8 mouse cellular contexts compared by ENCODE assay signal in the genomic region with DNA sequence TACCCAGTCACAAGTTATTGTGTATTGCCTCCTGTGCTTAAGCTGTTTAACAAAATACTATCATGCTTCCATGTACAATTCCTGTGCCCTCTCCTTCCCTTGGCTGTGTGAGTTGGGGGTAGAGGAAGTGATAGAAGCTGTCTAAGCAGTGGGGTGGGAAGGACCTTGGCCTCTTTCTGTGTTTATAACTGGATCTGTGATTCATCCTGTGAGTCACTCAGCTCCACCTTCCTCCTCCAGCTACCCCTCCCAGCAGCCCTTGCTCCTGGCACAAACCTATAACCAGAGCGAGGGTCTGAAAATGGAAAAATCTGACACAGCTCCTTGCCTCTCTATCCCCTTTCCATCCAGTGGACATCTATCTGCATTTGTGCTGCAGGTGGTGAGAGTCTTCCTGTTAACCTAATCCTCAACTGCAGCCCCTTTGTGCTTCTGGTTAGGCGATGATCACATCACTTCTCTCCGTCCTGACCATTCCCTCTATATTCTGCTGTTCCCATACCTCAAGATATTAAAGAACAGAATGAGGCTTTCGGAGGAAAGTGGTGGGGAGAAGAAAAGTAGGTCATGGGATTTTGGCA. TPM values are rescaled to one million over a fixed set of nuclear protein-coding genes. Genes with fewer than 3 reads are reported as not detected.
A peak's percentile ranks its signal among the peaks of the same experiment; 100 is the strongest.
DNase-seq lines count a peak whose midpoint lies in the region; ATAC-seq and TF ChIP-seq lines count a peak whose summit lies in the region.

No protein-coding gene starts in this region.

- no peak for ATAC-seq in hindbrain, embryonic 11.5 days (ENCODE audit: low FRiP score)
- ATAC-seq in intestine, embryonic 16.5 days, result peak; percentile 85
- no peak for ATAC-seq in liver, embryonic 12.5 days

- WGBS in hindbrain, embryonic 10.5 days, result 62% methylated on average over 4 of the region's 4 CpGs
- WGBS in hindbrain, embryonic 11.5 days, result 63% methylated on average over 4 of the region's 4 CpGs
- WGBS in intestine, embryonic 16.5 days, result 40% methylated on average over 4 of the region's 4 CpGs
- WGBS in liver, embryonic 12.5 days (ENCODE audit: insufficient replicate concordance), result 46% methylated on average over 4 of the region's 4 CpGs

- TF ChIP-seq POLR2A in bone marrow macrophage, adult 2 months (IDR thresholded peaks at IDR 0.05; ENCODE audit: borderline replicate concordance, low read depth, low read length), result no peak
- TF ChIP-seq POLR2A in myocyte (IDR thresholded peaks at IDR 0.05; ENCODE audit: insufficient read length, low read depth), result no peak

- no peak overlapping the region; the same call in 1 of the 2 replicates for H3K4me2 ChIP-seq in hindbrain, embryonic 11.5 days (replicated peaks; ENCODE audit: low read depth, low read length)
- peak overlapping the region; percentile 90 for H3K4me2 ChIP-seq in intestine, embryonic 16.5 days (ENCODE audit: low read depth, low read length)
- H3K4me2 ChIP-seq in liver, embryonic 12.5 days, result peak overlapping the region; percentile 59; the same call in 1 of the 2 replicates
- H3K4me2 ChIP-seq in myocyte (ENCODE audit: low read depth), result peak overlapping the region; percentile 97

- H3K9ac ChIP-seq in hindbrain, embryonic 11.5 days (ENCODE audit: low read depth, low read length), result no peak overlapping the region
- peak overlapping the region; percentile 68 for H3K9ac ChIP-seq in intestine, embryonic 16.5 days (ENCODE audit: low read depth, low read length)
- H3K9ac ChIP-seq in liver, embryonic 12.5 days, result no peak overlapping the region

- no peak for TF ChIP-seq CTCF in bone marrow macrophage, adult 2 months (IDR thresholded peaks at IDR 0.05; ENCODE audit: low read depth, low read length)

- DNase-seq in hindbrain, embryonic 10.5 days (ENCODE audit: low spot score), result no peak
- DNase-seq in hindbrain, embryonic 11.5 days (ENCODE audit: low spot score), result no peak
- DNase-seq in gonadal fat pad, adult 2 months (ENCODE audit: low read depth), result peak; percentile 44
- no peak for DNase-seq in spleen, adult 18-20 months

- H3ac ChIP-seq in myocyte (ENCODE audit: control insufficient read depth, insufficient read length), result peak overlapping the region; percentile 11

- no peaks in the 10 kb centered on the region for H3K9me3 ChIP-seq in hindbrain, embryonic 10.5 days
- H3K9me3 ChIP-seq in hindbrain, embryonic 11.5 days (ENCODE audit: control insufficient read depth, low read length), result no peaks in the 10 kb centered on the region
- H3K9me3 ChIP-seq in intestine, embryonic 16.5 days (ENCODE audit: control insufficient read depth, low read length), result no peaks in the 10 kb centered on the region
- no peaks in the 10 kb centered on the region for H3K9me3 ChIP-seq in liver, embryonic 12.5 days (replicated peaks)

- peaks cover 9% of the 10 kb centered on the region for H3K36me3 ChIP-seq in hindbrain, embryonic 10.5 days
- no peaks in the 10 kb centered on the region; the same call in 1 of the 2 replicates for H3K36me3 ChIP-seq in hindbrain, embryonic 11.5 days (ENCODE audit: control insufficient read depth, insufficient read depth, low read length)
- no peaks in the 10 kb centered on the region; the same call in 1 of the 2 replicates for H3K36me3 ChIP-seq in intestine, embryonic 16.5 days (ENCODE audit: control insufficient read depth, insufficient read depth, low read length)
- peaks cover 8% of the 10 kb centered on the region for H3K36me3 ChIP-seq in liver, embryonic 12.5 days
- peaks cover 11% of the 10 kb centered on the region for H3K36me3 ChIP-seq in myocyte (ENCODE audit: control insufficient read depth, insufficient read depth)

- peak overlapping the region; percentile 81 for H3K27ac ChIP-seq in hindbrain, embryonic 10.5 days
- no peak overlapping the region for H3K27ac ChIP-seq in hindbrain, embryonic 11.5 days (ENCODE audit: low read depth, low read length)
- peak overlapping the region; percentile 85 for H3K27ac ChIP-seq in bone marrow macrophage, adult 2 months (ENCODE audit: insufficient read depth, low read depth, low read length)
- peak overlapping the region; percentile 92 for H3K27ac ChIP-seq in intestine, embryonic 16.5 days (ENCODE audit: low read length)
- peak overlapping the region; percentile 64 for H3K27ac ChIP-seq in liver, embryonic 12.5 days

- H3K27me3 ChIP-seq in hindbrain, embryonic 10.5 days (ENCODE audit: insufficient read depth, poor library complexity, severe bottlenecking), result no peaks in the 10 kb centered on the region
- H3K27me3 ChIP-seq in hindbrain, embryonic 11.5 days (ENCODE audit: control insufficient read depth, insufficient read depth, low read length), result peaks cover 3% of the 10 kb centered on the region; the same call in 1 of the 2 replicates
- no peaks in the 10 kb centered on the region for H3K27me3 ChIP-seq in intestine, embryonic 16.5 days (replicated peaks; ENCODE audit: control insufficient read depth, insufficient read depth, low read length)
- H3K27me3 ChIP-seq in liver, embryonic 12.5 days (replicated peaks), result peaks cover 59% of the 10 kb centered on the region
- no peaks in the 10 kb centered on the region for H3K27me3 ChIP-seq in myocyte (ENCODE audit: control insufficient read depth, insufficient read depth, insufficient read length)

- H3K4me3 ChIP-seq in hindbrain, embryonic 10.5 days, result no peak overlapping the region
- H3K4me3 ChIP-seq in hindbrain, embryonic 11.5 days (ENCODE audit: low read depth, low read length), result no peak overlapping the region
- peak overlapping the region; percentile 39 for H3K4me3 ChIP-seq in bone marrow macrophage, adult 2 months (ENCODE audit: insufficient read depth, low read length)
- peak overlapping the region; percentile 56 for H3K4me3 ChIP-seq in intestine, embryonic 16.5 days (ENCODE audit: low read length)
- no peak overlapping the region for H3K4me3 ChIP-seq in liver, embryonic 12.5 days
- H3K4me3 ChIP-seq in myocyte, result peak overlapping the region; percentile 31

- peaks cover 29% of the 10 kb centered on the region for H3K4me1 ChIP-seq in hindbrain, embryonic 10.5 days (replicated peaks)
- peaks cover 8% of the 10 kb centered on the region; the same call in 1 of the 2 replicates for H3K4me1 ChIP-seq in hindbrain, embryonic 11.5 days (replicated peaks; ENCODE audit: control insufficient read depth, insufficient read depth, low read length)
- peaks cover 31% of the 10 kb centered on the region for H3K4me1 ChIP-seq in bone marrow macrophage, adult 2 months (ENCODE audit: control insufficient read depth, insufficient read depth, low read length)
- peaks cover 13% of the 10 kb centered on the region for H3K4me1 ChIP-seq in intestine, embryonic 16.5 days (ENCODE audit: control insufficient read depth, insufficient read depth, low read length)
- peaks cover 16% of the 10 kb centered on the region for H3K4me1 ChIP-seq in liver, embryonic 12.5 days

- no peaks in the 10 kb centered on the region for H3K79me2 ChIP-seq in myocyte (ENCODE audit: control insufficient read depth, insufficient read depth)

RNA-seq across cellular contexts. Expression of a gene that starts 1.5 kb away (rescaled TPM):
- polyA plus RNA-seq in hindbrain, embryonic 10.5 days (2016; fragmentation: Nextera tagmentation; extraction: Ambion mirVana), result 10.4 and 11.4 TPM in 2 replicates
- polyA plus RNA-seq in hindbrain, embryonic 11.5 days (2014; fragmentation: Nextera tagmentation; extraction: Ambion mirVana), result 14.1 and 16.0 TPM in 2 replicates
- polyA plus RNA-seq in bone marrow macrophage, adult 2 months (2012; ENCODE audit: insufficient read depth, insufficient read length, missing spikeins), result 12.6 and 14.4 TPM in 2 replicates
- 14.2 and 14.8 TPM in 2 replicates for polyA plus RNA-seq in gonadal fat pad, adult 2 months (2012; rRNA removed)
- 24.5 TPM in 2 replicates for polyA plus RNA-seq in intestine, embryonic 16.5 days (2015; fragmentation: Nextera tagmentation; extraction: Ambion mirVana)
- 2.4 and 3.9 TPM in 2 replicates for polyA plus RNA-seq in liver, embryonic 12.5 days (2016; fragmentation: Nextera tagmentation; extraction: Ambion mirVana)
- polyA plus RNA-seq in myocyte (2012; fragmentation: generic; extraction: Trizol), result 4.6 TPM

RNA-seq across cellular contexts. Expression of a gene that starts 11.8 kb away (rescaled TPM):
- polyA plus RNA-seq in hindbrain, embryonic 10.5 days (2016; fragmentation: Nextera tagmentation; extraction: Ambion mirVana), result 250 and 259 TPM in 2 replicates
- 187 and 199 TPM in 2 replicates for polyA plus RNA-seq in hindbrain, embryonic 11.5 days (2014; fragmentation: Nextera tagmentation; extraction: Ambion mirVana)
- 53.7 and 62.7 TPM in 2 replicates for polyA plus RNA-seq in bone marrow macrophage, adult 2 months (2012; ENCODE audit: insufficient read depth, insufficient read length, missing spikeins)
- polyA plus RNA-seq in gonadal fat pad, adult 2 months (2012; rRNA removed), result 51.4 and 62.1 TPM in 2 replicates
- 142 and 154 TPM in 2 replicates for polyA plus RNA-seq in intestine, embryonic 16.5 days (2015; fragmentation: Nextera tagmentation; extraction: Ambion mirVana)
- polyA plus RNA-seq in liver, embryonic 12.5 days (2016; fragmentation: Nextera tagmentation; extraction: Ambion mirVana), result 135 and 142 TPM in 2 replicates
- 77.5 TPM for polyA plus RNA-seq in myocyte (2012; fragmentation: generic; extraction: Trizol)

RNA-seq across cellular contexts. Expression of a gene that starts 20.6 kb away (rescaled TPM):
- polyA plus RNA-seq in hindbrain, embryonic 10.5 days (2016; fragmentation: Nextera tagmentation; extraction: Ambion mirVana), result 3.7 and 15.3 TPM in 2 replicates
- polyA plus RNA-seq in hindbrain, embryonic 11.5 days (2014; fragmentation: Nextera tagmentation; extraction: Ambion mirVana), result 10.8 and 13.0 TPM in 2 replicates
- polyA plus RNA-seq in bone marrow macrophage, adult 2 months (2012; ENCODE audit: insufficient read depth, insufficient read length, missing spikeins), result 0.64 and 0.92 TPM in 2 replicates
- 2.8 and 3.9 TPM in 2 replicates for polyA plus RNA-seq in gonadal fat pad, adult 2 months (2012; rRNA removed)
- 3.2 and 3.4 TPM in 2 replicates for polyA plus RNA-seq in intestine, embryonic 16.5 days (2015; fragmentation: Nextera tagmentation; extraction: Ambion mirVana)
- polyA plus RNA-seq in liver, embryonic 12.5 days (2016; fragmentation: Nextera tagmentation; extraction: Ambion mirVana), result 1.1 and 1.4 TPM in 2 replicates
- 0.28 TPM for polyA plus RNA-seq in myocyte (2012; fragmentation: generic; extraction: Trizol)

RNA-seq across cellular contexts. Expression of a gene that starts 56.0 kb away (rescaled TPM):
- 12.8 and 19.2 TPM in 2 replicates for polyA plus RNA-seq in hindbrain, embryonic 10.5 days (2016; fragmentation: Nextera tagmentation; extraction: Ambion mirVana)
- 10.0 and 10.8 TPM in 2 replicates for polyA plus RNA-seq in hindbrain, embryonic 11.5 days (2014; fragmentation: Nextera tagmentation; extraction: Ambion mirVana)
- polyA plus RNA-seq in bone marrow macrophage, adult 2 months (2012; ENCODE audit: insufficient read depth, insufficient read length, missing spikeins), result 4.7 and 5.1 TPM in 2 replicates
- polyA plus RNA-seq in gonadal fat pad, adult 2 months (2012; rRNA removed), result 9.8 and 14.9 TPM in 2 replicates
- polyA plus RNA-seq in intestine, embryonic 16.5 days (2015; fragmentation: Nextera tagmentation; extraction: Ambion mirVana), result 14.7 and 15.5 TPM in 2 replicates
- 10.8 and 12.7 TPM in 2 replicates for polyA plus RNA-seq in liver, embryonic 12.5 days (2016; fragmentation: Nextera tagmentation; extraction: Ambion mirVana)
- 16.4 TPM for polyA plus RNA-seq in myocyte (2012; fragmentation: generic; extraction: Trizol)

RNA-seq across cellular contexts. Expression of a gene that starts 59.2 kb away (rescaled TPM):
- polyA plus RNA-seq in hindbrain, embryonic 10.5 days (2016; fragmentation: Nextera tagmentation; extraction: Ambion mirVana), result 89.6 and 90.3 TPM in 2 replicates
- 73.3 and 77.6 TPM in 2 replicates for polyA plus RNA-seq in hindbrain, embryonic 11.5 days (2014; fragmentation: Nextera tagmentation; extraction: Ambion mirVana)
- polyA plus RNA-seq in bone marrow macrophage, adult 2 months (2012; ENCODE audit: insufficient read depth, insufficient read length, missing spikeins), result 14.1 and 19.0 TPM in 2 replicates
- polyA plus RNA-seq in gonadal fat pad, adult 2 months (2012; rRNA removed), result 67.1 and 87.5 TPM in 2 replicates
- polyA plus RNA-seq in intestine, embryonic 16.5 days (2015; fragmentation: Nextera tagmentation; extraction: Ambion mirVana), result 65.2 and 66.2 TPM in 2 replicates
- 57.4 and 61.7 TPM in 2 replicates for polyA plus RNA-seq in liver, embryonic 12.5 days (2016; fragmentation: Nextera tagmentation; extraction: Ambion mirVana)
- polyA plus RNA-seq in myocyte (2012; fragmentation: generic; extraction: Trizol), result 88.0 TPM

Comparison
In these comparisons a context has a peak if more than half of its experiments do, and no peak if none do; other contexts are left out.
1. H3K4me3 ChIP-seq: peak in bone marrow macrophage, adult 2 months (single experiment), intestine, embryonic 16.5 days (single experiment) and myocyte (single experiment); none in hindbrain, embryonic 10.5 days (single experiment), hindbrain, embryonic 11.5 days (single experiment) and liver, embryonic 12.5 days (single experiment).